ENCODE assay signal across 8 mouse cellular contexts in genomic region chr5:125057555-125058266, GRCm38 (mm10). TPM values are rescaled to one million over a fixed set of nuclear protein-coding genes. Genes with fewer than 3 reads are reported as not detected.
DNase-seq lines count a peak whose midpoint lies in the region; ATAC-seq lines count a peak whose summit lies in the region.

No protein-coding gene starts in this region.

- WGBS in embryonic facial prominence, embryonic 13.5 days = 17% methylated on average over 29 of the region's 29 CpGs
- 13% methylated on average over 29 of the region's 29 CpGs for WGBS in heart, embryonic 13.5 days
- 10% methylated on average over 29 of the region's 29 CpGs for WGBS in limb, embryonic 12.5 days
- 6% methylated on average over 29 of the region's 29 CpGs for WGBS in midbrain, embryonic 13.5 days

- intact Hi-C loops in left cerebral cortex, postnatal 4 days (cut with DNase I) = loop anchor here (10.0 kb wide), 1 partner anchor 207 kb away; no protein-coding TSS in a partner anchor

- peak overlapping the region; percentile 78 for H3K27ac ChIP-seq in embryonic facial prominence, embryonic 13.5 days
- H3K27ac ChIP-seq in heart, embryonic 13.5 days (replicated peaks) = peak overlapping the region; percentile 70
- peak overlapping the region; percentile 78 for H3K27ac ChIP-seq in limb, embryonic 12.5 days
- H3K27ac ChIP-seq in midbrain, embryonic 13.5 days = peak overlapping the region; percentile 73

- ATAC-seq in embryonic facial prominence, embryonic 13.5 days (ENCODE audit: insufficient number of reproducible peaks, insufficient read depth, low FRiP score, low TSS enrichment, low read depth) = no peak
- ATAC-seq in heart, embryonic 13.5 days (ENCODE audit: extremely low read depth, insufficient number of reproducible peaks, low FRiP score, low TSS enrichment) = no peak
- ATAC-seq in limb, embryonic 12.5 days (ENCODE audit: insufficient number of reproducible peaks, insufficient read depth, low FRiP score, low TSS enrichment, low read depth) = 0 out of 2 replicates have a peak, but pooled peaks have one; percentile 5
- peak; percentile 32 for ATAC-seq in midbrain, embryonic 13.5 days

- H3K9ac ChIP-seq in embryonic facial prominence, embryonic 13.5 days = peak overlapping the region; percentile 53
- peak overlapping the region; percentile 79 for H3K9ac ChIP-seq in heart, embryonic 13.5 days
- H3K9ac ChIP-seq in limb, embryonic 12.5 days (replicated peaks) = peak overlapping the region; percentile 55
- peak overlapping the region; percentile 66 for H3K9ac ChIP-seq in midbrain, embryonic 13.5 days (replicated peaks)

- H3K4me2 ChIP-seq in embryonic facial prominence, embryonic 13.5 days = peak overlapping the region; percentile 57
- peak overlapping the region; percentile 69 for H3K4me2 ChIP-seq in heart, embryonic 13.5 days
- peak overlapping the region; percentile 65 for H3K4me2 ChIP-seq in limb, embryonic 12.5 days
- H3K4me2 ChIP-seq in midbrain, embryonic 13.5 days (replicated peaks) = peak overlapping the region; percentile 61

- H3K9me3 ChIP-seq in embryonic facial prominence, embryonic 13.5 days = no peaks in the 10 kb centered on the region
- H3K9me3 ChIP-seq in heart, embryonic 13.5 days = no peaks in the 10 kb centered on the region
- H3K9me3 ChIP-seq in limb, embryonic 12.5 days = no peaks in the 10 kb centered on the region
- no peaks in the 10 kb centered on the region for H3K9me3 ChIP-seq in midbrain, embryonic 13.5 days

- H3K4me1 ChIP-seq in embryonic facial prominence, embryonic 13.5 days = peaks cover 63% of the 10 kb centered on the region
- H3K4me1 ChIP-seq in heart, embryonic 13.5 days = peaks cover 90% of the 10 kb centered on the region
- H3K4me1 ChIP-seq in limb, embryonic 12.5 days (replicated peaks) = peaks cover 69% of the 10 kb centered on the region
- H3K4me1 ChIP-seq in midbrain, embryonic 13.5 days (replicated peaks) = peaks cover 58% of the 10 kb centered on the region

- peak; percentile 58 for DNase-seq in left cerebral cortex, postnatal 4 days
- DNase-seq in left cerebral cortex, adult 8-10 months (ENCODE audit: low spot score in 2 of 2) = no peak
- DNase-seq in c-Kit-positive CD71-positive TER-119-positive erythroid progenitor cells, embryonic 14.5 days (ENCODE audit: low spot score) = no peak
- DNase-seq in left cerebral cortex, adult 11 months (ENCODE audit: low spot score) = no peak

- H3K4me3 ChIP-seq in embryonic facial prominence, embryonic 13.5 days = peak overlapping the region; percentile 31
- H3K4me3 ChIP-seq in heart, embryonic 13.5 days = peak overlapping the region; percentile 45
- peak overlapping the region; percentile 34 for H3K4me3 ChIP-seq in limb, embryonic 12.5 days (replicated peaks)
- peak overlapping the region; percentile 29 for H3K4me3 ChIP-seq in midbrain, embryonic 13.5 days (replicated peaks)

- H3K27me3 ChIP-seq in embryonic facial prominence, embryonic 13.5 days = peaks cover 4% of the 10 kb centered on the region; the same call in 1 of the 2 replicates
- no peaks in the 10 kb centered on the region for H3K27me3 ChIP-seq in heart, embryonic 13.5 days (replicated peaks)
- H3K27me3 ChIP-seq in limb, embryonic 12.5 days = no peaks in the 10 kb centered on the region
- H3K27me3 ChIP-seq in midbrain, embryonic 13.5 days = no peaks in the 10 kb centered on the region

- H3K36me3 ChIP-seq in embryonic facial prominence, embryonic 13.5 days = peaks cover 59% of the 10 kb centered on the region
- H3K36me3 ChIP-seq in heart, embryonic 13.5 days = peaks cover 32% of the 10 kb centered on the region
- H3K36me3 ChIP-seq in limb, embryonic 12.5 days = peaks cover 43% of the 10 kb centered on the region
- H3K36me3 ChIP-seq in midbrain, embryonic 13.5 days = peaks cover 22% of the 10 kb centered on the region

RNA-seq across cellular contexts. Expression of gene Rflna, which starts 54.7 kb away (rescaled TPM):
- 1 to 10 TPM; 2.0 to 2.1 TPM for total RNA-seq in left cerebral cortex, postnatal 4 days (2021)
- under 1 TPM; 0.28 to 0.70 (median 0.60) TPM for total RNA-seq in left cerebral cortex, adult 8-10 months (2022)
- polyA plus RNA-seq in embryonic facial prominence, embryonic 13.5 days (2015; fragmentation: Nextera tagmentation; extraction: Ambion mirVana) = 24.8 and 34.6 TPM in 2 replicates
- polyA plus RNA-seq in heart, embryonic 13.5 days (2015; fragmentation: Nextera tagmentation; extraction: Ambion mirVana) = 1.1 and 1.6 TPM in 2 replicates
- 28.6 and 33.0 TPM in 2 replicates for polyA plus RNA-seq in limb, embryonic 12.5 days (2016; fragmentation: Nextera tagmentation; extraction: Ambion mirVana)
- polyA plus RNA-seq in midbrain, embryonic 13.5 days (2015; fragmentation: Nextera tagmentation; extraction: Ambion mirVana) = 4.9 and 5.1 TPM in 2 replicates

Comparison
In these comparisons a context has a peak if more than half of its experiments do, and no peak if none do; other contexts are left out.
1. ATAC-seq: peak in limb, embryonic 12.5 days (single experiment) and midbrain, embryonic 13.5 days (single experiment); none in embryonic facial prominence, embryonic 13.5 days (single experiment) and heart, embryonic 13.5 days (single experiment).
2. Peak in every context shown above with its lines, with median percentiles within 50 percentile points of each other: H3K27ac ChIP-seq, H3K4me2 ChIP-seq, H3K4me3 ChIP-seq and H3K9ac ChIP-seq.